Mouse (Mus musculus) limb, embryonic 11.5 days (tissue): ENCODE results near the gene Lcn5. TPM values are rescaled to one million over a fixed set of nuclear protein-coding genes. Genes with fewer than 3 reads are reported as not detected.
"Not testable (repeated sequence)": the region's sequence is repeated elsewhere in the genome, so short reads cannot be mapped to it uniquely, and the experiment has no call there.

ENCODE experiments used
- ATAC-seq: fragments of 200-750 bp; cut with Nextera tagmentation; 2 replicates; pipeline ENCODE4 v1.8.0; 2017; ENCODE audit warnings: low read depth; ENCODE audit not compliant: insufficient number of reproducible peaks, low FRiP score, low TSS enrichment
- DNase-seq: peaks from one replicate; pipeline ENCODE4 v3.0.0-alpha.2; 2015; ENCODE audit warnings: low spot score
- H3K27ac ChIP-seq: fragments of 300-500 bp; sonication (generic); replicated peaks from 2 replicates; pipeline ENCODE4 v1.5.1; 2014; ENCODE audit warnings: low read depth, mild to moderate bottlenecking, low read length
- H3K27me3 ChIP-seq: fragments of 300-500 bp; sonication (generic); 2 replicates; pipeline ENCODE4 v1.6.1; 2014; ENCODE audit warnings: mild to moderate bottlenecking, low read length, mixed read lengths; ENCODE audit not compliant: control insufficient read depth, insufficient read depth
- H3K36me3 ChIP-seq: fragments of 300-500 bp; sonication (generic); 2 replicates; pipeline ENCODE4 v1.6.1; 2014; ENCODE audit warnings: mild to moderate bottlenecking, low read length, moderate library complexity, mixed read lengths; ENCODE audit not compliant: control insufficient read depth, insufficient read depth
- H3K4me1 ChIP-seq: fragments of 300-500 bp; sonication (generic); 2 replicates; pipeline ENCODE4 v1.6.1; 2014; ENCODE audit warnings: low read length, mixed read lengths; ENCODE audit not compliant: control insufficient read depth, insufficient read depth
- H3K4me2 ChIP-seq: fragments of 300-500 bp; sonication (generic); 2 replicates; pipeline ENCODE4 v1.6.1; 2014; ENCODE audit warnings: low read depth, mild to moderate bottlenecking, moderate library complexity; ENCODE audit not compliant: severe bottlenecking
- H3K4me3 ChIP-seq: fragments of 300-500 bp; sonication (generic); 2 replicates; pipeline ENCODE4 v1.5.1; 2014; ENCODE audit warnings: low read depth, low read length
- H3K9ac ChIP-seq: fragments of 300-500 bp; sonication (generic); 2 replicates; pipeline ENCODE4 v1.6.1; 2014; ENCODE audit warnings: mild to moderate bottlenecking, low read length
- H3K9me3 ChIP-seq: fragments of 300-500 bp; sonication (generic); 2 replicates; pipeline ENCODE4 v1.6.1; 2016; ENCODE audit warnings: low read length; ENCODE audit not compliant: control insufficient read depth
- WGBS: fragments of 180-500 bp; shearing (Covaris S2); extraction: QIAGEN DNeasy Blood & Tissue Kit; methylation state at CpG from one replicate; pipeline ENCODE4 v1.1.7; 2014; 5-methylcytosine and 5-hydroxymethylcytosine counted together
- polyA plus RNA-seq: library from polyadenylated mRNA; unstranded; fragments of >200 nt; fragmentation: Nextera tagmentation; extraction: Ambion mirVana; gene quantifications from 2 replicates; pipeline ENCODE4 v1.2.1, GENCODE M21; 2014

The Lcn5 gene
- polyA plus RNA-seq, 1 experiment from 2014 or later: not detected

DNA sequence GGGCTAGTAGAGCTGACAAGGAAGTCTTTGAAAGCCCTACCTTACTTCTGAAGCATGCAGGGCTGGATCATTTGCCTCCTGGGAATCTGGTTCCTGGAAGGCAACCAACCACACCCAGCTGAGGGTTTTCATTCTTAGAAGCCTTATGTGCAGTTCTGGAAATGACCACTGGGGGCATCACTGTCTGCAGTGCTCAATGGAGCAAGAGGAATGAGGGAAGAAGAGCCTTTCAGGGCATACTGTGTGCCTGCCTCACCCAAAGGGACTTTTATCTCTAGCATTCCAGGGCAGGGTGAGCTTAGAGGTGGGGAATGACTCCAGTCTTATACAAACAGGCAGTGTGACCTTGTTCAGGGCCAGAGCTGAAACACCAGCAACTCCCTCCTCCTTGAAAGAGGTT lies 36.9 kb downstream of the Lcn5 start:
- Histone ChIP-seq H3K4me1 (no peaks in the 10 kb centered on the region), H3K9me3 (no peaks in the 10 kb centered on the region), H3K4me2 (no peak overlapping the region), H3K27ac (no peak overlapping the region), H3K9ac (no peak overlapping the region), H3K4me3 (no peak overlapping the region), H3K27me3 (no peaks in the 10 kb centered on the region), H3K36me3 (no peaks in the 10 kb centered on the region)
- peak; percentile 79 for DNase-seq
- ATAC-seq: no peak

DNA sequence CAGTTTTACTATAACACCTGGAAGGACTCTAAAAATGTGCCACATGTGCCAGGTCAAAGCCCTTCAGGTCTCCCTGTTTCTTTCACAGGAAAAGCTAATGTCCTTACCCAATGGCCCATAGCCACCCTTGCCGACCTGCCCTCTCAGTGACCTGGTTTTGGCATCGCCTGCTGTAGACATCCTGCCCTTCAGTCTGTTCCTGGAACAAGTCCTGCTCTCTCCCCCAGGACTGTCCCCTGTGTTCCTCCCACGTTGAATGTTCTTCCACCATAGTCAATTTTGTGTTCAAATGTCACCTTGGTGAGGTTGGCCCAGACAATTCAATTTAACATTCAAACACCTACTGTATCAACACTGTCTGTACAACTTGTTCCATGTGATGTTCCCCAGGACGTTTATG lies 39.2 kb downstream of the Lcn5 start:
- ATAC-seq: no peak
- H3K36me3 ChIP-seq: no peaks in the 10 kb centered on the region
- no peaks in the 10 kb centered on the region for H3K27me3 ChIP-seq
- H3K9me3 ChIP-seq: no peaks in the 10 kb centered on the region
- no peaks in the 10 kb centered on the region for H3K4me1 ChIP-seq
- H3K4me2 ChIP-seq: no peak overlapping the region
- H3K9ac ChIP-seq: no peak overlapping the region
- WGBS: 64% methylated on average over 4 of the region's 4 CpGs
- H3K27ac ChIP-seq: no peak overlapping the region
- H3K4me3 ChIP-seq: no peak overlapping the region
- no peak for DNase-seq

DNA sequence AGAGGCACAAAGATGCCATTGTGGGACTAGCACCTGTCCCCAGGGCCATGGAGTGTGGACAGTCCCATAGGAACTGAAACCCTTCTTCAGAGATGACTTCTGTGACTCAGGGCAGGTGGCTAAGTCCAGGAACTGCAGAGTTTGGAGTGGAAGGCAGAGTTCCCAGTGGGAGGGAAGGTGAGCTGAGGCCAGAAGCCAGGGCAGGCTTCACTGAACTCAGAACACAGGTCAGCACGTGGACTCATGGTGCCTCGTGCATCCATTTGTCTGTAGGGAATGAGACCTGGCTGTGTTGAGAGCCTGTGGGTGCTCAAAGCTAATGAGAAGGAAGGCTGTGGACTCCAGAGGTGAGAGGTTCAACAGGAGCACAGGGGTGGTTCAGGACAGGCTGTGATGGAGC lies 40.9 kb downstream of the Lcn5 start:
- Histone ChIP-seq H3K4me1 (no peaks in the 10 kb centered on the region), H3K9ac (no peak overlapping the region), H3K27ac (no peak overlapping the region), H3K27me3 (no peaks in the 10 kb centered on the region), H3K4me2 (no peak overlapping the region), H3K9me3 (no peaks in the 10 kb centered on the region), H3K4me3 (no peak overlapping the region), H3K36me3 (no peaks in the 10 kb centered on the region)
- DNase-seq (no peak), ATAC-seq (no peak)
- 83% methylated on average over 2 of the region's 2 CpGs for WGBS

DNA sequence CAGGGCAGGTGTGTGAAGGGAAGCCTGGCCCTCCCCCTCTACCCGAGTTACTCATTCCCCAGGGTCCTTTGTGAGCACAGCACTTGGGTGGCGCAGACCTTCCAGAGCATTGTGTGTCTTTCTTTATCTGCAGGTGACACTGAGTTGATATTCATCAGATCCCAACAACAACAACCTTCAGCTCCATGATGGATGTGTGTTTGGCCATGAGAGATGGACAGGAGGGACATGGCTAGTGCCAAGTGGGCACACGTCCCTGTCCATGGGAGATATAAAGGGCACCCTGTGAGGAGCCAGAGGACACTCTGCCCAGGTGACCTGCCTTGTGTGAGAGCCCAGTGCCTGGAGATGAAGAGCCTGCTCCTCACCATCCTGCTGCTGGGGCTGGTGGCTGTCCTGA lies 42.0 kb downstream of the Lcn5 start, which contains the start of gene Obp2a:
Gene Obp2a, plus strand, starts transcription at position 301 of the 400 bp plus-strand sequence.
- H3K27ac ChIP-seq, H3K9me3 ChIP-seq, H3K4me2 ChIP-seq, H3K4me1 ChIP-seq, H3K4me3 ChIP-seq, H3K27me3 ChIP-seq, H3K9ac ChIP-seq, ATAC-seq, DNase-seq, H3K36me3 ChIP-seq: not testable (repeated sequence)
- WGBS: 75% methylated on average over 3 of the region's 3 CpGs

- Histone ChIP-seq H3K9me3 (no peaks in the 10 kb centered on the region), H3K27ac (no peak overlapping the region), H3K36me3 (no peaks in the 10 kb centered on the region), H3K9ac (no peak overlapping the region), H3K27me3 (no peaks in the 10 kb centered on the region), H3K4me1 (no peaks in the 10 kb centered on the region), H3K4me3 (no peak overlapping the region), H3K4me2 (no peak overlapping the region)
- DNase-seq (no peak), ATAC-seq (no peak)
- 82% methylated on average over 5 of the region's 5 CpGs for WGBS
Observed at GRCm38 (mm10) chr2:25701001-25701400, 43.2 kb downstream of the Lcn5 start.

- ATAC-seq (no peak), DNase-seq (no peak)
- Histone ChIP-seq H3K4me1 (0 out of 2 replicates have a peak, but pooled peaks cover 6% of the 10 kb centered on the region), H3K9ac (no peak overlapping the region), H3K9me3 (no peaks in the 10 kb centered on the region), H3K27ac (no peak overlapping the region), H3K36me3 (no peaks in the 10 kb centered on the region), H3K4me3 (no peak overlapping the region), H3K27me3 (no peaks in the 10 kb centered on the region), H3K4me2 (no peak overlapping the region)
- whole genome bisulfite sequencing: 89% methylated on average over 4 of the region's 4 CpGs
Observed at GRCm38 (mm10) chr2:25703706-25704105, 46.0 kb downstream of the Lcn5 start.

- no peaks in the 10 kb centered on the region for H3K27me3 ChIP-seq
- peak; percentile 88 for ATAC-seq
- H3K4me2 ChIP-seq: peak within 1 kb of the TSS; percentile 88
- DNase-seq: peak; percentile 87
- H3K4me3 ChIP-seq: peak within 1 kb of the TSS; percentile 78
- H3K36me3 ChIP-seq: no peaks in the 10 kb centered on the region
- 0 out of 2 replicates have a peak, but pooled peaks cover 6% of the 10 kb centered on the region for H3K4me1 ChIP-seq
- no peaks in the 10 kb centered on the region for H3K9me3 ChIP-seq
- WGBS: under 1% methylated on average over 78 of the region's 78 CpGs
- peak within 1 kb of the TSS; percentile 68 for H3K9ac ChIP-seq
- peak within 1 kb of the TSS; percentile 68; the same call in 1 of the 2 replicates for H3K27ac ChIP-seq
Observed at GRCm38 (mm10) chr2:25706643-25707481, 49.1 kb downstream of the Lcn5 start, which contains the start of gene Bmyc. Bmyc (plus strand) TSS chr2:25706739.

DNA sequence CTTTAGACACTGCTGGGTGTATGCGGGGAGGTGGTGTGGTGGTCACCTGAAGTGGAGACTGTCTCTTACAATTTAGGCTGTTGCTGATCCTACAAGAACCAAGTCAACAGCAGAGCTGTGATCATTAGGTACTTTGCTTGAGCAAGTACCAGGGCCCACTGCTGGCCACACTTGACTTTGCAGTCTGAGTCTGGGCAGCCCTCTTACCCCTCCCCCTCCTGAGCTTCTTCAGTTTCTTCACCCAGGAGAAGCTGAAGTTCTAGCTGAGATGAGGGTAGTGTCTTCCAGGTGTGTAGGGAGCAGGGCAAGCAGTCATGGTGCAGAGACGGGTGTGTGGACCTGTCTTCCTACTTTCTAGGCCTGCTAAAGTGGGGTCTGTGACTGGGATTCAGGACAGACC lies 50.4 kb downstream of the Lcn5 start:
- no peaks in the 10 kb centered on the region for H3K36me3 ChIP-seq
- ATAC-seq (no peak), DNase-seq (peak; percentile 38)
- no peaks in the 10 kb centered on the region for H3K27me3 ChIP-seq
- no peak overlapping the region for H3K9ac ChIP-seq
- no peak overlapping the region for H3K4me2 ChIP-seq
- no peak overlapping the region for H3K27ac ChIP-seq
- H3K4me3 ChIP-seq: no peak overlapping the region
- H3K9me3 ChIP-seq: no peaks in the 10 kb centered on the region
- WGBS: 74% methylated on average over 2 of the region's 2 CpGs
- H3K4me1 ChIP-seq: 0 out of 2 replicates have a peak, but pooled peaks cover 6% of the 10 kb centered on the region
